Mouse (Mus musculus) urinary bladder, adult 18-20 months (tissue): ENCODE results near the gene Son.

Experiments
- DNase-seq, 2 experiments: peaks; one replicate each; pipeline ENCODE4 v3.0.0; 2022; ENCODE audit warnings: low spot score in 2 of 2, mixed read lengths in 2 of 2

Son gene

DNA sequence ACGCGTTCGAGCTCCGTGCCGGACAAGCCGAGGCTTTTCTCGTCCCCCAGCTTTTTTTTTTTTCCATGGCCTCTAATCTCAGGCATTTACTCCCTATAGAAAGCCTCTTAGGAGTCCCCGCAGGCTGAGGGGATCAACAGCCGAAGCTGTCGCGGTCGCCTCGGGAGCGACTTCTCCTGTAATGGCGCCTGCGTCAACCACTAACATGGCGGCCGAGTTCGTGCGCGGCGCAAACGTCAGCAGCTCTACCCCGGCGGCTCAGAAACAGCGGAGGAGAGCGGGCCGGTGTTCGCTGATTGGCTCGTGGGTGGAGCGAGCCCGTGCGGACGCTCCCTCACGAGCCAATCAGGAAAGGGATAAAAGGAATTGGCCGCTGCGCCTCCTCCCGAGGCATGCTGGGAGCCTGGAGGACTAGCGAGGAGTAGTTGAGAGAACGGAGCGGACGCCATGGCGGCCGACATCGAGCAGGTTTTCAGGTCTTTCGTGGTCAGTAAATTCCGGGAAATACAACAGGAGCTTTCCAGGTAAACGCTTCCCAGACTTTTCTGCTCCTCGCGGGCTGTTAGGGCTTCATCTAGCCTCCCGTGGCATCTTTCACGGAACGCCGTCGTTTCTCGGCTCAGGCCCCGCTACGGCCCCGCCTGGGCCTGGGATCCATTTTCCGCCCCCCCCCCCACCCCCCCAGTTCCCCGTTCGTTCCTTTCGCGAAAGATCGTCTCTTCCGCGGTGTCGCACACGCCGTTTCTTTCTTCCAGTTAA, at the start of gene Son:
Gene Son, plus strand, starts transcription at position 46 of the 759 bp plus-strand sequence.
- peak; percentile 87 to 95 for DNase-seq

DNA sequence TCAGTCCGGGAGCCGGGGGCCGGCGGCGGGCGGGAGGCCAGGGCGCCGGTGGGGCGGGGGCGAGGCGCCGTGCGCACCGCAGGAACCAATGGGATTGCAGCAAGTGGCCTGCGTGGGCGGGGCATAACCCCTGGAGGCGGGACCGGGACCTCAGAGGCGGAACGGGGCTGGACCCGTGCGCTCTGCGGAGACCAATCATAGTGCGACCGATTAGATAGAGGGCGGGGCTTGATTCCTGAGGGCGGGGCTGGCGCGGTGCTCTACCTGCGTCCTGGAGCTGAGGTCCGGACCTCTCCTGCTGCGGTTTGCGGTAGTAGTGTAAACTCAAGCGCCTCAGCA, 49.7 kb upstream of the Son start, which contains the start of gene Tmem50b:
Gene Tmem50b, minus strand, starts transcription at position 129 of the 339 bp plus-strand sequence.
- peak; percentile 98 to 99 for DNase-seq

GRCm38 (mm10) chr16:91599242-91599641, 48.1 kb upstream of the Son start:
- no peak for DNase-seq

DNA sequence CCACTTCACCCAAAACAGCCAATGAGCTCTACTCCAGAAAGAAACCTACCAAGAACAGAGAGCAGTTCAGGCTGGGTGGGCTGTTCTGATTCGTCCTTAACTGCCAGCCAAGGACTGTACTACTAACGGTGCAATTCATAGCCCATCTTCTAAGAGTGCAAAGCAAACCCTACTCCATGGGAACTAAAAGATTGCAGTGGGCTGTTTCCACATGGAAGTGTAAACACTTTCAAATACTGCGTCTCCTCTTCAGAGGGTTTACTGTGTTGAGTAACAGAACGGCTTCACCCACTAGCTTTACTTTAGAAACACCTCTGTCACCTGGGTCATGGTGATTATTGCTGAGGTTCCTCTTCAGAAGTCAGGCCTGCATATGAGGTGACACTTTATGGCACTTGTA, 46.2 kb upstream of the Son start:
- DNase-seq: no peak

DNA sequence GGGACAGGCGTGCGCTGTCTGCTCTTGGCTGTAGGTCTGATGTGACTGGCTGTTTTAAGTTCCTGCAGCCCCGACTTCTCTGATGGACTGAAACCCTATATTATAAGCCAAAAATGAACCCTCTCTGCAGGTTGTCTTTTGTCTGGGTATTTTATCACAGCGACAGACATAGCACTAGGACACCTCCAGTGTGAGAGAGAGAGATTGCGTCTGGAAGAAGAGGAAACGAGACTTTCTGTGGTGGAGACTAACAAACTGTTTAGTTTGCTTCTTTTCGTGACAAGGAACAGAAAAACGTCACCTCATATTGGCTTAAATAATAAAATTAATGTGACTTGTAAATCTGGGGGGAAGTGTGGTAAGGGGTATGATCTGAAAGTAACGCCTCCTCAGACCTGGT, 45.6 kb upstream of the Son start:
- no peak for DNase-seq

DNA sequence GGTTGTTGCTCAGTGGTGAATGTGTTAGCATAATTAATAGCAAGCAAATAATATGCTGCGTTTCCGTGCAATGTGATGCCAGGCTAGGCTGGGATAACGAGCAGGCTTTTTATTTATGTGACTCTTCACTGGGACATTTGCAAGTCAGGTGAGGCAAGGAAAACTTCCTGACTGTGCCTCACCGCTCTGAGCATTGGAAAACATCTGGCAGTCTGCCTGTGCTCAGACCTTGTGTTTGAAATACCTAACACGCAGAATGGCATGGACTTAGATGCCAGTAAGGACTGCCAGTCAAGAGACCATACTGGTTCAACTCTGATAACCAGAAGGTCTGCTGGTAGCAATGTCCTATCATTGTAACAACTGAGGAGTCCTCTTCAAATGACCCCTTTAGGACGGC, 42.1 kb upstream of the Son start:
- no peak for DNase-seq

DNA sequence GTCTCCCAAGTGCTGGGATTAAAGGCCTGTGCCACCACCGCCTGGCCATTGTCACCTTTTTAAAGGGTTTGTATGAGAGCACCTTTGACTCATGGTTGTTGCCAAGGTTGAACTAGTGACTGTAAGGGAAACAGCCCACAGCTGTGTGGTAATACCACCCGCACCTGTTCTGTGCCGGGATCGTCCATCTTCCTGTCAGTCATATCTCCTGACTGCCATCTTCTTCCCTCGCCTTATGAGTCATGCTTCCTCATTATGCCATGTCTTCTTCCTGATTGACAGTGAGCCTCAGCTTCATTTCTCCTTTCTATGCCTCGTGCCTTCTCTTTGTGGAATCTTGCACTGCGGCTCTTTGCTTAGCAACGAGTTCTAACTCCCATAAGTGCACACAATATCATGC, 40.3 kb upstream of the Son start:
- DNase-seq: no peak

DNA sequence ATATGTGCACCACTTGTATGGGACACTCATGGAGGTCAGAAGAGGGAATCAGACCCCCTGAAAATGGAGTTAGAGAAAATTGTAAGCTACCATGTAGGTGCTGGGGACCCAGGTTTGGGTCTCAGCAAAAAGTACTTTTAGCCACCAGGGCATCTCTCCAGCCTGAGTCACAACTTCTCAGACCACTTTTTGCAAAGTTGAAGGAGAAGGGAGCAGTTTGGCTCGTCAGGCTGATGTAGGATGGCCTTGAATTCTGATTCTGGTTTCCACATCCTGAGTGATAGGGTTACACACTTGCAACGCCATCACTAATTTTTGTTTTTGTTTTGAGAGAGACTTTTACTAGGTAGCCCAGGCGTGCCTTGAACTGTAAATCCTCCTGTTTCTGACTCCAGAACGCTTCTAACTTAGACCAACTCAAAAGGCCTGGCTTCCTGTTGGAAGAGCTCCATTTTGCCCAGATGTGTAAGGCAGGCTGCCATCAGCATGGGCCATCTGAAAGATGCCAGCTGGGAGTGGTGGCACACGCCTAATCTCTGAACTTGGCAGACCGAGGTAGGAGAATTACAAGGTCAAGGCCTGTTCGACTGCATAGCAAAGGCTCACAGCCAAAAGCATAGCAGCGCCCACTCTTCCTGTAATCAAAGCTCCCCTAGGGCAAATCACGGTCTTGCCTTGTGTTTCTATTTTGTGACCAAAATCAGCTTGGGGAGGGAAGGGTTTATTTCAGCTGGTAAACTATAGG, 37.6 kb upstream of the Son start:
- no peak for DNase-seq

DNA sequence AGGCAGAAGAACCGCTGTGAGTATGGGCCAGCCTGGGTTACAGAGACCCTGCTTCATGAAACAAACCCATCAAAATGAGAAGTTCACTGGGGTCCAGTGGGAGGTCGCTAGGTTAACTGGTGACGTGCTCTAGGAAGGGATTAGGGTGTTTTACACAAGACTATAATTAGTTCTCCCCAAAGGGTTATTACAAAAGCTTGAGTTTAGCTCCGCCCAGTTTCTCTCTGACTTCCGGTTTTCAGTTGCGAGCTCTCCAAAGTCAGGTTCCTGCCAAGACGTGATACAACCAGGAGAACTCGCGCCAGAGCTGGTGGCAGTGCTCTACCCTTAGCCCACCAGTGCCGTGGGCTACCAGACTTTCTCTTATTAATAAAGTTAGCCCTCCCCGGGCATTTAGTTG, 36.1 kb upstream of the Son start:
- no peak for DNase-seq

- DNase-seq: no peak
Observed at GRCm38 (mm10) chr16:91612525-91612924, 34.8 kb upstream of the Son start.

DNA sequence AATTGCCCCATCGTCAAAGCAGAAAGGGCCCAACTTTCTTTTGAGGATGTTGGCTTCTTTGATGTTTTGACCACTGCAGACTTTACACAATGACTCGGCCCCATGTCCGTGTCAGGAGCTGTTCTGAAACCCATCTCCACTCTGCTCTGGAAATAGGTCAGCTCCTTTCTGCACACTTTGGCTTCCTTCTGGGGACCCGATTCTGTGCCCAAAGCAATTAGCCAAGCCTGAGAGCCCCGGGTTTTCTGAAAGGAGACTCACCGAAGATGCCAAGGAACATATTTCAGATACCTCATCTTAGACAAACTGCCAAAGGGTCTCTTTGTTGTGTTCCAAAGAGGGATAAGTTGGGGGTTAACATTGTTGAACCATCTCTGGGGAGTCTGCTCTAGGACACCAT, 32.8 kb upstream of the Son start:
- DNase-seq: no peak

DNA sequence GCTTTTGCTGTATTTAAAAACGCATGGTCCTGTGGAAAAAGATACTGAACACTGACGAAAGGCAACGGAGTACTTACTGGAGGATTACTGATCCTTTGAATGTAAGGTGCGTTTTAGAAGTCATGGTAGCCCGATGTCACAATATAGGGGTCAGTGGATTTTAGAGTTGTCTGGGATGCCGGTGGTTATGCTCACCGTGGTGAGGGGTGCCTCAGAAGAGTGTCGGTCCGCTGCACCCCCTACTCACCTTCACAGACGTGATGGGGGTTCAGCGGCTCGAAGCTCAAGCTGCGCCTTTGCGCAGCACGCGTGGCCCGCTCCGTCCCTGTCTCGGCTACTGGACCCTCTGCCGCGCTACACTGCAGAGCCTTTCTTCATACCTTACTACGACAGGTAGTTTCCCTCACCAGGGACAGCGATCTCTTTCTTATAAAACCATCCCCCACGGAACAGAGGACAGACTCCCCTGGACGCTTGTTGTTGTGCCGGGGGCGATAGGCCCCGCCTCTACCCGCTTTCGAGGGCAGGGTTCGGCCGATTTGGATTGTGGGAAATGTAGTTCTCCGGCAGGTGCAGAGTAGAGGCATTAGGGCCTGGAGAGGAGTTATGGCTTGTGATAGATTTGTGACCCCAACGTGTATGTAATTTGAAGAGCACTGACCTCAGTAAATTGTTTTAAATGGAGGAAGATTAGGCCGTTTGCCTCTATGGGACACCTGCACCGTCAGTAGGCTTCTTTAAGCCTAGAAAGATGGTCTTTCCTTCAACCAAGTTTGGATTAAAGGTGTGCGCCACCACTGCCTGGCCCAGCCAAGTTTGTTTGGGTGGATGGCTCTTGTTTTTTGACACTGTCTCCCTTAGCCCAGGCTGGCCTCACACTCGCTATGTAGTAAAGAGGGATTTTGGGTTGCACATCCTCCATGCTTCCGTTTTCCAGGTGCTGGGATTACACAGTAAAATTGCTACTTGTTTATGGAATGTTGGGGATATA, 28.5 kb upstream of the Son start, which contains the start of gene Dnajc28:
Gene Dnajc28, minus strand, starts transcription at position 516 of the 991 bp plus-strand sequence.
- DNase-seq: peak; percentile 67 to 71

GRCm38 (mm10) chr16:91620185-91620584, 27.1 kb upstream of the Son start:
- DNase-seq: no peak

- DNase-seq: no peak
Observed at GRCm38 (mm10) chr16:91620991-91621390, 26.3 kb upstream of the Son start.

- DNase-seq: no peak
Observed at GRCm38 (mm10) chr16:91623074-91623473, 24.2 kb upstream of the Son start.

DNA sequence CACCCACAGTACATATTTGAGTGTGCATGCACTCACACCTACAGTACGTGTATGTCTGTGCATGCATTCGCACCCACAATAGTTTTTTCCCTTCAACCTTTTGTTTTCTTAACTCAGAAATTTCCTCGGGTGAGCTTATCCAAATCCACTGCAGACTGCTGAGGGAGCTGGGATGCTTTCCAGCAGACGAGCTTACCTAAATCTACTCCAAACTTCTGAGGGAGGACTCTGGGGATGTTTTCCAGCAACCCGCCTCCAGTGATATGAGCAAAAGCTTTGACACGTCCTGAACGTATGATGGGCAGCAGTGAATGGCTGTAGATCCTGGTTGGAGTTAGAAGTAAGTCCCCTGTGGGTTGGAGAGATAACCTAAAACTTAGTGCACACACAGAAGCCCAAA, 19.5 kb upstream of the Son start:
- no peak for DNase-seq

- DNase-seq: no peak
Observed at GRCm38 (mm10) chr16:91628673-91629072, 18.6 kb upstream of the Son start.

DNA sequence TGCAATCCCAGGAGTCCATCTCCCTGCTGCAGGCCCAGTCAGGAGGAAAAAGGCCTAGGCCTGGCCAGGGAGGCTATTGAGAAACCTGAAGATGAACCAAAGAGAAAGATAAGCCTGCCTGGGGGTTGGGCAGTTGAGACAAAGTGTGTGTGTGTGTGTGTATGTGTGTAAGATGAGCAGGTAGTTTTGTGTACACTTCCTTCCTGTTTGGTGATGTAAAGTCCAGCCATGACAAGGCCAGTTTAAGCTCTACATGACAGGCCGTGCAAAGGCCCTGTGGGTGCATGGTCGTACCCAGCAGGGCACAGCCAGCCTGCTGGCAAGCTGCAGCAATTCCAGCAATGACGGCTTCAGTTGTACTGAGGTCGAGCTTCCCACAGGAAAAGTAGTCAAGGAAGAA, 17.6 kb upstream of the Son start:
- DNase-seq: no peak

- DNase-seq: no peak
Observed at GRCm38 (mm10) chr16:91630584-91630983, 16.7 kb upstream of the Son start.

DNA sequence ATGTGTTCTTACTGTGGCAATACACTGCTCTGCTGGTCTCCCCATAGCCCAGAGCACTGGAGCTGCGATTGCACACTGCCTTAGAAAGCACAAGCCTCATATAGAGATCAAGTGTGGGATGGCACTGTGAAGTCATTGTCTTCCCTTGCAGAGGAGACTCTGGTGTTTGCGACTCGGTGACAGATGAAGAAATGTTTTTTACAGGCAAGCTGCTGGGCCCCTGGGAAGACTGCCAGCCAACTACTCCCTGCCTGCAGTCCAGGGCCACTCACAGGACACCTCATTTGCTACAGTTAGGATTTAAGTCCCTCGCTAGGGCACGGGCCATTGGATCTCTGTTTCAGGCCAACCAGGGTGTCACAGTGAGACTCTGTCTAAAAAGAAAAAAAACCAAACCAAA, 14.9 kb upstream of the Son start:
- DNase-seq: no peak

GRCm38 (mm10) chr16:91632940-91633339, 14.4 kb upstream of the Son start:
- DNase-seq: no peak

GRCm38 (mm10) chr16:91633641-91634040, 13.7 kb upstream of the Son start:
- no peak for DNase-seq
